Mouse (Mus musculus) liver, adult 2 months (tissue): ENCODE results near the gene Ip6k1.

ENCODE experiments used
- CTCF ChIP-seq: fragments of 200-500 bp; IDR thresholded peaks from 2 replicates; pipeline ENCODE4 v1.5.1; 2011; ENCODE audit warnings: low read depth, low read length, control low read depth
- POLR2A ChIP-seq: fragments of 200-500 bp; IDR thresholded peaks from 2 replicates; pipeline ENCODE4 v1.6.1; 2011; ENCODE audit warnings: low read length, control low read depth; ENCODE audit not compliant: insufficient read depth; ENCODE audit errors: extremely low read depth

DNA sequence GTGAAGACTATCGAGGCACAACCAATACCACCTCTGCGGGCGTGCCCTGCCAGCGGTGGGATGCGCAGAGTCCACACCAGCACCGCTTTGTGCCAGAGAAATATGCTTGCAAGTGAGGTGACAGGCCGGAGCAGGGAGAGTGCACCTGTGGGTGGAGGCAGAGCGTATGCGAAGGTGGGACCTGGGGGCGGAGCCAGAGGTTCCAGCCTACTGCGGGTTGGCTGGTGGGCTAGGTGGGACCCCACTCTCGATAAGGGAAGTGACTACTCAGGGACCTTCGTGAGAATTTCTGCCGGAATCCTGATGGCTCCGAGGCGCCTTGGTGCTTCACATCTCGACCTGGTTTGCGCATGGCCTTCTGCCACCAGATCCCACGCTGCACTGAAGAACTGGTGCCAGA lies 80.2 kb downstream of the Ip6k1 start:
- TF ChIP-seq CTCF (no peak), POLR2A (no peak)
